Mouse (Mus musculus): ENCODE measurements around the gene Pakap.
A peak's percentile ranks its signal among the peaks of the same experiment; 100 is the strongest.

Pakap gene

DNA sequence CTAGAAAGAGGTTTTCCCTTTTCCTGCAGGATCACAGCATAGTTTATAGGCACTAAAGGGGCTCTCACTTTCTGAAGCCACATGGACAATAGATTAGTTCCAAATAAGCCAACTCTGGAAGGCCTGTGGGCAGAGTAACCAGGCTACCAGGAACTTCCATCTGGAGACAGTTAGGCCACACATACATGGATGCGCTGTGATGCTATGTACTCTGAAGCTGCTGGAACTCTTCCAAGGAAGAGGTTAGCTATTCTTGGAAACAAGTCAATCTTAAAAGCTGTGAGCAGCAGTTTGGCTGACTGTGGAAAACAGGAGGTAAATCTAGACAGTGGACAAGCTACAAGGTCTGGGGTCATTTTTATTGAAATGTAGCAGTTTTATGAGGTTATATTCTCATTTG lies 196.4 kb downstream of the Pakap start:
- no peak for DNase-seq (ENCODE audit: low spot score in 2 of 2)

- DNase-seq (ENCODE audit: low spot score in 2 of 2): no peak
Observed at GRCm38 (mm10) chr4:57764926-57765325, 196.9 kb downstream of the Pakap start.

DNA sequence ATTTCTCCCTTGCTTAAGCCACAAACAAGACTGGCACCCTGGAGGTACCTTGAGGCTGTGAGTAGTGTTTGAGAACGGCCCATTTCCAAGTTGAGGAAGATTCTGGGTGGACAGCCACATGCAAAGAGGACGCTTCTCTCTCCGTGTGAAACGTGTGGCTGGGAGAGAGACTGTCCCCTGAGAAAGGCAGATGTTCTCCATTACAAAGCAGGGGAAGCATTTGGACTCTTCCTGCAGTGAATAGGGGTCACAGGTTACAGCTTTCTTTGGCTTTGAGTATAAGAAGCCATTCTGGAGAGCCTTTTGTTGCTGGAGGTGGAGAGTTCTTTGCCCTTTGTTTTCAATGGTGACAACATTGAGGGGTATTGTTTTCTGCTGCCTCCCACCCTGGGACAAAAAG lies 197.8 kb downstream of the Pakap start:
- DNase-seq (ENCODE audit: low spot score in 2 of 2): no peak

DNA sequence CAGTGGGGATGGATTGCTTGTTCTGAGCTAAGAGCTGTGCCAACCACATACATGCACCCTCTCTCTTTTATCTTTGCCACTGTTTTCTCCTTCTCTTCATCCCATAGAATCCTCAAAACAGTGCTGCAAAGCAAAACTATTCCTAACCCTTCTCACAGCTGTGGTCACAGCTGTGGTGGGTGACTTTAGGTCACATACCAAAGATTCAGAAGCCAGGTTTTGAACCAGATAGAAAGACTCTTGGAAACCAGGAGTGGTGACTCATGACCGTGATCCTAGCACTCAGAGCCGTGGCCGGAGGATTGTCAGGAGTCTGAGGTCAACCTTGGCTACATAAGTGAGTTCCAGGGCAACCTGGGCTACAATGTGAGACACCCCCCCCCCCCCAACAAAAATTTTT lies 201.0 kb downstream of the Pakap start:
- DNase-seq (ENCODE audit: low spot score in 2 of 2): no peak

DNA sequence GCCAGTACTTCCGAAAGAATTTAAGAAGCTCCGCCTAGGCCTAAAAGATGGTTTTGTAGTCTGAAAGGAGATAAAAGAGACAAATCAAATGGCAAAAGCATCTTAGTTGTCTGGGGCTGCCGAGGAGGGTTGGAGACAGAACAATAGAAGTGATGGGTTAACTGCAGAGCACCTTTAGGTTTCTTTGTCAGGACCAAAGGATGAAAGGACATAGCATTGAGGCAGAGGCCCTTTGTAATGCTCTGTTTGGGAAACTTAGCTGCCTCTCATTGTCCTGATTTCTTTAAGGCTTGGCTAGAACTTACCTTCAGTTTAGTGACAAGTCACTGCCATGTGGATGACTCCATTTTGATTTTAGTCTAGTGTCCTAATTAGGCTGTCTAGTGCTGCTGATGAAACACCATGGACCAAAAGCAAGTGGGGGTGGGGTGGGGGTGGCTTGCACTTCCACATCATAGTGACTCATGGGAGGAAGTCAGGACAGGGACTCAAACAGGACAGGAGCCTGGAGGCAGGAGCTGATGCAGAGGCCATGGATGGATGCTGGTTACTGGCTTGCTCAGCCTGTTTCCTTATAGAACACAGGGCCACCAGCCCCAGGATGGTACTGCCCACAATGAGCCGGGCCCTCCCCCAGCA lies 202.3 kb downstream of the Pakap start:
- DNase-seq (ENCODE audit: low spot score in 2 of 2): no peak

DNA sequence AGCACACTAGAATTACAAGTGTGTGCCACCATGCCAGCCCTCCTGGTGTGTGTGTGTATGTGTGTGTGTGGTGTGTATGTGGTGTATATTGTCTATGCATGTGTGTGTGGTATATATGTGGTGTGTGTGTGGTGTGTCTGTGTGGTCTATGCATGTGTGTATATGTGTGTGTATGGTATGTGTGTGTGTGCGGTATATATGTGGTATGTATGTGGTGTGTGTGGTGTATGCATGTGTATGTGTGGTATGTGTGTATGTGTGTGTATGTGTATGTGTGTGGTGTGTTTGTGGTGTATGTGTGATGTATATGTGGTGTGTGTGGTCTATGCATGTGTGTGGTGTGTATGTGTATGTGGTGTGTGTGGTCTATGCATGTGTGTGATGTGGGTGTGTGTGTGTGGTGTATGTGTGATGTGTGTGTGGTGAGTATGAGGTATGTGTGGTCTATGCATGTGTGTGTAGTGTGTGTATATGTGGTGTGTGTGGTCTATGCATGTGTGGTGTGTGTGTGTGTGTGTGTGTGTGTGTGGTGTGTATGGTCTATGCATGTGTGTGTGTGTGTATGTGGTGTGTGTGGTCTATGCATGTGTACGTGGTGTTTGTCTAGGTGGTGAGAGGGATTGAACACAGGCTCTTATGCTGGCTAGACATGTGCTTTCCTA lies 203.7 kb downstream of the Pakap start:
- DNase-seq (ENCODE audit: low spot score in 2 of 2): no peak

DNA sequence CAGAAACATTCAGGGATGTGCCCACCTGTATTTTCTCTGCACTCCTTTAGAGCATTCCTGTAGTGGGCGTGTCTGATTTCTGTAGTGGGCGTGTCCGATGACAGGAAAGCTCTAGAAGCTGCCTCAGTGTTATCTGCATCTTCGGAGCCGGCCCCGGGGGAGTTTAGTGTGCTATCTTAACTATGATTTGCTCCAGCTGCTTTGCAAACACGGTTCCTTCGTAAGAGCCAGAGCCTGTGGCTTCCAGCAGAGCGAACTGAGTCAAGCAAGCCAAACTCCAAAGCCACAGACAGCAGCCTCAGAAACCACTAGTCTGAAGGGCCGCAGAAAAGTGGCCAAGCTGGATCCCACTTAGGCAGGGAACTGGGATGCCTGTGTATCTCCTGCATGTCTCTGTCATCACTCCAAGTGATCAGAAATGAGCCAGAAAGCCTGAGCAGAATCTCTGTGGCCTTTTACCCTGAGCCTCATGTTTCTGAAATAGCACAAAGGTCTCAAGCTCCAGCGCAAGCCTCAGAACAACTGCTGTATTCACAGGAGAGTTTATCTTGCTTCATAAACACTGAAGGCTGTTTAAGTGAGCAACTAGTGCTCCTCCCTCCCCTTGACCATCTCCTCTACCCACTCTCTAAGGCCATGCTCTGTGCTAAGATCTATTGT lies 205.0 kb downstream of the Pakap start:
- DNase-seq (ENCODE audit: low spot score in 2 of 2): no peak

GRCm38 (mm10) chr4:57774517-57774916 lies 206.5 kb downstream of the Pakap start:
- no peak for DNase-seq (ENCODE audit: low spot score in 2 of 2)

- no peak for DNase-seq (ENCODE audit: low spot score in 2 of 2)
Observed at GRCm38 (mm10) chr4:57775582-57775981, 207.6 kb downstream of the Pakap start.

DNA sequence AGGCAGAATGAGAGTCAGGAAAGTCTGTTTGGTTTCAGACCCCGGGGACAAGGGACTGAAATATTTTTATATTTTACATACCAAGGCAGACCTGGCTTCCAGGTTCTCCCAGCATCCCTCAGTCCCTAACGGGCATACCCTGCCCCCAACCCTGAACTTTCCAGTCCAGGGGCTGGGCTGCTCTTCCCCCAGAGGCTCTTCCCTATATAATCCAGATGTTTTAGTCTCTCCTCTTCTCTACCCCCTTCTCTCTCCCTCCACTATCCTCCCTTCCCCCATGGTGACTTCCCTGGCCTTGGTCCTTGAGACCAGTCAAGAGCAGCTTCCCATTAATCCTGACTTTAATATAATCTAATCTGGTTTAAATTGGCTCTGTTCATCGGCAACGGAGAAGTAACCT lies 212.4 kb downstream of the Pakap start:
- no peak for DNase-seq (ENCODE audit: low spot score in 2 of 2)

- DNase-seq (ENCODE audit: low spot score in 2 of 2): no peak
Observed at GRCm38 (mm10) chr4:57780833-57781641, 213.1 kb downstream of the Pakap start.

DNA sequence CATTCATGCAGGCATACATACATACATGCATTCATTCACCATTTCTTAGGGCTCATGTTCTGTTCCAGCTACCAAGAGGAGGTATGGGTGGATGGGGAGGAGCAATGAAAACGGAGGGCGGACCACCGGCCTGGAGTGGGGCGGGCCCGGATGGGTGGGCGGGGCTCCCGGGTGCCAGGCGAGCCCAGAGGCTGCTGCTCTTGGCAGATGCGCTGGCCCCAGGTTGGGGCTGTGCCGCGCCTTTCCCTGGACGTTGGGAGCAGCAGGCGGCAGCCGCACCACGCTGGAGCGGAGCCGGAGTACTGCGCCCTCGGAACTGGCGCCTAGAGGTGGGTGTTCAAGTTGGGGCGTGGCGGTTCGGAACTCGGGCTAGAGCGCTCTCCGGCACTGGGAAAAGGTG lies 214.0 kb downstream of the Pakap start:
- DNase-seq (ENCODE audit: low spot score in 2 of 2): peak in 1 of 2 experiments; percentile 39

DNA sequence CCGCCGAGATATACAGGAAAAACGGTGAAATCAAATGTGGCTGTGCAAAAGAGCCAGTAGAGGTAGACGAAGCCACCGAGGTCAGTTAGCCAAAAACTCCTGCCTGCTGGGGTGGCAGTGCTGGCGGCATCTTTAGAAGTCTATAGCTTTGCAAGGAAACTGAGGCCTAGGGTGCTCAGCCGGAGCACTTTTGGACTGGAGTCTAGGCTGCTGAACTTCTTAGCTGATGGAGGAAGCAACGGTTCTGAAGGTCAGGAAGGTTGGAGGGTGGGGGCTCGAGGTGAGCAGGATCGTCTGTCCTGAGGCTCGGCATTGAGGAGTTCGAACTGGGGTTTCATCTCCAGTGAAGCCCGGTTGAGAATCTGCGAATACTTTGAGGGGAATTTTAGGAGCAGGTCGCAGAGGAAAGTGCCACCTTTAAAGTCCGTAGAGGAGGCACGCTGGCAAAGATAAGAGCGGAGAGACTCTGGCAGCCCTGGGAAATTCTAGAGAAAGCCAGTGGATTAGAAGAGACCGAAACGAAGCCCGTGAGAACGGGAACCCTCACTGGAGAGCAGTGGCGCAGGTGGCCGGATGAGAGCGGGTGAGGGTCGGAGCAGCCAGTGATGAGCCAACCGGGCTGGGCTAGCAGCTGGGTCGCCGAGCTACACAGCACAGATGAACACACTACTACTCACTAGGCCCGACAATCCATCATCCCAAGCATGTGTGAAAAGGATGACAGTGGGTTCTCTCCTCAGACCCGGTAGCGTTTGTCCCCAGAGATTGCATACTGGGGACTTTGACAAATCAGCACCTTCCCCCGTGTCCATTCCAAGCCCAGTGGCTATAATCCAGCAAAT lies 214.8 kb downstream of the Pakap start:
- no peak for DNase-seq (ENCODE audit: low spot score in 2 of 2)

- DNase-seq (ENCODE audit: low spot score in 2 of 2): peak in 1 of 2 experiments; percentile 14
Observed at GRCm38 (mm10) chr4:57783391-57783770, 215.4 kb downstream of the Pakap start.

GRCm38 (mm10) chr4:57783853-57784600 lies 216.0 kb downstream of the Pakap start:
- DNase-seq (ENCODE audit: low spot score in 2 of 2): no peak

DNA sequence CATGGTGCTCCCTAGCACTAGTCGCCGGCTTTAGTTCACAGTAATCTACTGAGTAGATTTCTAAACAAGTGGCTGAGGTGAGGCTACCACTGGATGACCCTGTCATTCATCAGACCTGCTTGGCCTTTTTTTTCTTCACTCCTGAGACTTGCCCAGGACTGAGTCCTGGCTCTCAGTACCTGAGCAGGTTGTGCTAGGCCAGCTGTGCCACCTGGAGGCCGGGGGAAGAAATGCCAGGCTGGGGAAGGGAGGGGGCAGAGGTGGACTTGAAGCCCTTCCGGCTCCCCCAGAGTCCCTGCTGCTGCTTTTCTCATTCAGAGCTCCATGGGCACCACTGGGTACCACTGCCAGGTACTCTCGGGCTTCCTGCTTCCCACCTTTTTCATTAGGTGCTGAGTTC lies 220.7 kb downstream of the Pakap start:
- DNase-seq (ENCODE audit: low spot score in 2 of 2): no peak

DNA sequence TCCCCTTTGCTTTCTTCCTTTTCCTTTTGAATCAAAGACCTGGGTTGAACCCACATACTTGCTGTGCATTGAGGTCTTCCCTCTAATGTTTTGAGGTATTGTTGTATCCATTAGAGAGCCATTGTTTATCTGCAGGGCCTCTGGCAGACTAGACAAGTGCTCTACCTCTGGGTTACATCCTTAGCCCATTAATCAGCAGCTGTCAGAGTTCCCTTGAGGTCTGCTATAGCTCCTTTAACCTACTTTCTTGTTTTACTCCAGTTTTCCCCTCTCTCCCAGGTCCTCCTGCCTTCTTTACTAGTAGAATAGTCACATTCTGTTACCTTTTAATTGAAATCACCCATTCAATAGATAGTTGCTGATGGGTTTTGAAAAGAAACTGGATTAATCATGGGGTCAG lies 221.1 kb downstream of the Pakap start:
- DNase-seq (ENCODE audit: low spot score in 2 of 2): no peak

DNA sequence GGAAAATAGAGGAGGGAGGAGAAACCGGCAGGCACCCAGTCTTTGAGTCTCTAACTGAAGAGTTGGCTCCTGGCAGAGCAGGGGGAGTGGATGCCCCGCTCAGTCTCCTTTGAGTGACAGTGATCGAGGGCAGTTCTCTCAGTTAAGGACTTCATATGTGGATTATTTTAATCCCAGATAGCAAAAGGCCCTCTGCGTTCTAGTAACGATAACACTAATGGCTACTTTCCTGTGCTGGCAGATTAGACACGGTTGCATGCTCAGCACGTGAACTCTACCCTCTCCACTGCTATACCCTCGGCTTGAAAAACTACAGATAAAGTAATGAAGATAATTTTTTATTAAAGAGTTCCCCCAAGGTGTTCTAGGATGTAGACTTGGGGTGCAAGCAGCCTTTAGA lies 226.0 kb downstream of the Pakap start:
- no peak for DNase-seq (ENCODE audit: low spot score in 2 of 2)

GRCm38 (mm10) chr4:57794547-57794946 lies 226.6 kb downstream of the Pakap start:
- no peak for DNase-seq (ENCODE audit: low spot score in 2 of 2)

DNA sequence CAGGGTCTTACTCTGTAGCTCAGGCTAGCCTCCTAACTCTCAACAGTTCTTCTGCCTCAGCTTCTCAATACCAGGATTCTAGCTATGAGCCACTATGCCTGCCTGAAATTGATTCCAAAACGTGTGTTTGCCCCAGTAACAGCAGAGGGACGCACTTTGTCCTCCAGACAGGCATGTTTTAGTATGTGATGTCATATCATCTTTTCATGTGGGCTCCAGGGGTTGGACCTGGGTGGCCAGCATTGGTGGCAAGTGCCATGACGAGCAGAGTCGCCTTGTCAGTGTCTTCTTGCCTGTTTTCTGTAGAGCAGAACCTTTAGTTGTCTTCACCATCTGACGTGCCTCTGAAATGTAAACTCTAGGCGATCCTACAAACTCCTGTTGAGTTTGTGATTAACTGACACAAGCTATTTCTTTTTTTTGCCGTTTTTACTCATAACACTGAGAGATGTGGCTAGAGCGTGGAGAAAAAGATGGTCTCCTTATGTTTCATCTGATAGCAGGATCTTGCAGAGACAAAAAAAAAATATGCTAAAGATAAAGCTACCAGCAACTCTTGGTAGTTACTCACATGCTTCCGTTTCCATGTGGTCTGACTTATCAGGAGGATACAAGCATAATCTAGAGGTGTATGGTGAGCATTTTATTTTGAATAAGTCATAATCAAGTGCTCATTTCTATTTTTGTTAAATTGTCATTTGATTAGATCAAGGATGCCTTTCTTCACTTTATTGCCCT lies 229.7 kb downstream of the Pakap start:
- DNase-seq (ENCODE audit: low spot score in 2 of 2): no peak
